Mouse (Mus musculus) midbrain, embryonic 15.5 days (tissue): ENCODE results near the gene Fam19a1. TPM values are rescaled to one million over a fixed set of nuclear protein-coding genes. Genes with fewer than 3 reads are reported as not detected.

ENCODE experiments used
- ATAC-seq: fragments of 200-750 bp; cut with Nextera tagmentation; replicated peaks from 2 replicates; pipeline ENCODE4 v1.8.0; 2017; ENCODE audit warnings: moderate TSS enrichment
- H3K27ac ChIP-seq: fragments of 300-500 bp; sonication (generic); 2 replicates; pipeline ENCODE4 v1.5.1; 2015; ENCODE audit warnings: mild to moderate bottlenecking, inconsistent platforms
- H3K27me3 ChIP-seq: fragments of 300-500 bp; sonication (generic); replicated peaks from 2 replicates; pipeline ENCODE4 v1.6.1; 2015; ENCODE audit warnings: inconsistent platforms
- H3K36me3 ChIP-seq: fragments of 300-500 bp; sonication (generic); replicated peaks from 2 replicates; pipeline ENCODE4 v1.6.1; 2015; ENCODE audit warnings: inconsistent platforms
- H3K4me1 ChIP-seq: fragments of 300-500 bp; sonication (generic); 2 replicates; pipeline ENCODE4 v1.6.1; 2015; ENCODE audit warnings: inconsistent platforms
- H3K4me2 ChIP-seq: fragments of 300-500 bp; sonication (generic); 2 replicates; pipeline ENCODE4 v1.6.1; 2015; ENCODE audit warnings: inconsistent platforms, mild to moderate bottlenecking, moderate library complexity
- H3K4me3 ChIP-seq: fragments of 300-500 bp; sonication (generic); 2 replicates; pipeline ENCODE4 v1.5.1; 2015; ENCODE audit warnings: mild to moderate bottlenecking, inconsistent platforms
- H3K9ac ChIP-seq: fragments of 300-500 bp; sonication (generic); 2 replicates; pipeline ENCODE4 v1.6.1; 2015; ENCODE audit warnings: mild to moderate bottlenecking, inconsistent platforms
- H3K9me3 ChIP-seq: fragments of 300-500 bp; sonication (generic); 2 replicates; pipeline ENCODE4 v1.6.1; 2016; ENCODE audit warnings: inconsistent platforms
- WGBS: fragments of 180-500 bp; shearing (Covaris S2); methylation state at CpG from one replicate; pipeline ENCODE4 v1.1.7; 2015; ENCODE audit warnings: mixed read lengths; 5-methylcytosine and 5-hydroxymethylcytosine counted together
- polyA plus RNA-seq: library from polyadenylated mRNA; unstranded; fragments of >200 nt; fragmentation: Nextera tagmentation; extraction: Ambion mirVana; gene quantifications from 2 replicates; pipeline ENCODE4 v1.2.1, GENCODE M21; 2015

The Fam19a1 gene
- polyA plus RNA-seq, 1 experiment from 2014 or later: 34.2 TPM

DNA sequence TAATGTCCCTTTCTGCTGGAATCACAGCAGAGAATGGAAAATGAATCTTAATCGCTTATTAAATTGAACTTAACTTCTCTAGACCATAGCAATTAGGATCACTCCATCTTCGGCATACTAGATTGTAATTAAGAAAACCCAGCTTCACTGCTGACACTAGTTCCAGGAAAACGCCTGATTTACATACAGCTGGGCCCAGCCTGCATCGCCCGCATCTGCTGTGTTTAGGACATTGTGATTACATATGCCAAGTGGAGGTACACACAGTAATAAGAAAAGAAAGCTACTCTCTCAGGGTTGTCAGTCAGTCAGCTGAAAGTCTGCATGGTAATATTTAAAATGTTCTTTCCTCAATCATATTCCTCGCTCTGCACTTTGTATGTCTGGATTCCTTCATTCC is 518.6 kb downstream of the Fam19a1 start:
- Histone ChIP-seq H3K27ac (no peak overlapping the region), H3K4me1 (no peaks in the 10 kb centered on the region), H3K27me3 (no peaks in the 10 kb centered on the region), H3K4me2 (no peak overlapping the region), H3K9ac (no peak overlapping the region), H3K9me3 (no peaks in the 10 kb centered on the region), H3K36me3 (no peaks in the 10 kb centered on the region), H3K4me3 (no peak overlapping the region)
- 39% methylated on average over 6 of the region's 6 CpGs for WGBS
- ATAC-seq: no peak; the same call in 1 of the 2 replicates

DNA sequence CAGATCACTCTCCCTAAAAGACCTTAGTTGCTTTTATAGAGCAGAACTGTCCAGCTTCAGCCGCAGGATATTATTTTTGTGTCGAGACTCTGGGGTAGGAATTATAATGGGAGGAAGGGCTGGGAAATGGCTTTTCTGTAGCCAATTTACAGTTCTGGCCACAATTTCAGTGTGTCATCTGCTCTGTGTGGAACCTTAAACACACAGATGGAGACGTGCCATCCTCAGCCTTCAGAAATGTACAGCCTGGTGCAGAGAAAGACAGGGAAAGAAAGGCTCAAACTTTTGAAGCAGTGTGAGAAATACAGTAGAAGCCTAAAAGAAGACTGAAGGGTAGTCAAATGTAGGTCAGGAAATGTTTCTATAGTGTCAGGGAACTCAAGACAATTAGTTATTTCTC is 519.3 kb downstream of the Fam19a1 start:
- Histone ChIP-seq H3K36me3 (no peaks in the 10 kb centered on the region), H3K4me2 (no peak overlapping the region), H3K27ac (no peak overlapping the region), H3K9me3 (no peaks in the 10 kb centered on the region), H3K4me1 (no peaks in the 10 kb centered on the region), H3K27me3 (no peaks in the 10 kb centered on the region), H3K4me3 (no peak overlapping the region), H3K9ac (no peak overlapping the region)
- WGBS: 75% methylated on average over 3 of the region's 3 CpGs
- ATAC-seq: no peak

DNA sequence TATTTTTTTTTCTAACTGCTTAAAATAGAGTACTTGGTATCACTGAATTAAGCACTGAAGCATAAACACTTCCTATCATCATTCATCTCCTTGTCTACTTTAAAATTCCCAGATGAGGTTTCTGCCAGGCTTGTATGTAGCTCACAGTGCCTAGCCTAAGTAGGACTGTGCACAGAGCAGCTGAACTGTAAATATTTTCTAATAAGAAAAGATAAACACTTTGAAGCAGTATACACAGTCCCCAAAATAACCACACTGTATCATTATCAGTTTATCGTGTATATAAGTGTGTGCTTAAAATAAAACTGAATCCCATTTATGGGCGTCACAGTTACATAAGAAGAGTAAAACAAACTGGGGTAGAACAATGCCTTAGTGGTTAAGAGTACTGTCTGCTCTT is 522.7 kb downstream of the Fam19a1 start:
- ATAC-seq: no peak
- 90% methylated on average over 2 of the region's 2 CpGs for WGBS
- no peaks in the 10 kb centered on the region for H3K36me3 ChIP-seq

DNA sequence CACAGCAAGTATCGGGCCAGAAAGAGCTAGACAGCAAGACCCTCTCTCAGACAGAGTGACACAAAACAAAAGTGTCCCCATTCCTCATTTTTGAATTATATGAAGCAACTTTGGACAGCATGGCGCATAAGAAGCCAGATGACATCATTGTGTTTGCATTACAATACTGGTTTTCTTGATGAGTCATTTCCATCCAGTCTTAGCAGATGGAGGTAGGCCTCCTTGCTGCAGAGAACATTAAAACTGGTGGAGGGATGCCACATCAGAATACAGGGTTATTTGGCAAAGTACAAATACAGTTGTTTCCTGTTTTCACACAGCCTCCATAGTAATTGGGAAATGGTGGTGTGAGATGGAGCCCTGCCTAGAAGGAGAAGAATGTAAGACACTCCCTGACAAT is 535.8 kb downstream of the Fam19a1 start:
- Histone ChIP-seq H3K27me3 (no peaks in the 10 kb centered on the region), H3K27ac (no peak overlapping the region), H3K9me3 (no peaks in the 10 kb centered on the region), H3K9ac (no peak overlapping the region), H3K4me3 (no peak overlapping the region), H3K4me1 (no peaks in the 10 kb centered on the region), H3K36me3 (no peaks in the 10 kb centered on the region), H3K4me2 (no peak overlapping the region)
- no peak for ATAC-seq
- WGBS: 87% methylated on average over 2 of the region's 2 CpGs

More for the DNA sequence above, 522.7 kb downstream of the Fam19a1 start:
- no peaks in the 10 kb centered on the region for H3K9me3 ChIP-seq
- no peaks in the 10 kb centered on the region for H3K4me1 ChIP-seq
- H3K9ac ChIP-seq: no peak overlapping the region
- no peak overlapping the region for H3K4me2 ChIP-seq
- H3K27ac ChIP-seq: no peak overlapping the region
- H3K4me3 ChIP-seq: no peak overlapping the region
- H3K27me3 ChIP-seq: no peaks in the 10 kb centered on the region

DNA sequence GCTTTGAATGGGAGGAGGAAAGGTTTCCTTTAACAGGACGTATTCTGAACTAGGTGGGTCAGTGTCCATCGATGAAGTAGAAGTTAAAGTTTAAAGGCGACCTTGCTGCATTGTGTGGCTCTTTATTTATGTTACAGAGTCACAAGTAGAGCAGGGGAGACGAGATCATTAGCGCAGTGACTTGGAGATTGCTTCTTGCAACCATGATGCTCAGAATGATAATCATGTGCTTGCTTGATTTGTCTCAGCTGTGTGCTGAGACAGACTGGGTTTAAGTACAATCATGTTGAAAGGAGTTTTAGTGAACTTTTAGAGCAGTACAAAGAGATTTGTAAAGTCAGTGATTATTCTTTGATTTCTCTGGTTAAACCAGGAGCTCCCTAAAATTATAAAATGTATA is 536.3 kb downstream of the Fam19a1 start:
- Histone ChIP-seq H3K36me3 (no peaks in the 10 kb centered on the region), H3K4me2 (no peak overlapping the region), H3K27ac (no peak overlapping the region), H3K27me3 (no peaks in the 10 kb centered on the region), H3K9me3 (no peaks in the 10 kb centered on the region), H3K4me1 (no peaks in the 10 kb centered on the region), H3K4me3 (no peak overlapping the region), H3K9ac (no peak overlapping the region)
- WGBS: 90% methylated on average over 5 of the region's 5 CpGs
- no peak for ATAC-seq

DNA sequence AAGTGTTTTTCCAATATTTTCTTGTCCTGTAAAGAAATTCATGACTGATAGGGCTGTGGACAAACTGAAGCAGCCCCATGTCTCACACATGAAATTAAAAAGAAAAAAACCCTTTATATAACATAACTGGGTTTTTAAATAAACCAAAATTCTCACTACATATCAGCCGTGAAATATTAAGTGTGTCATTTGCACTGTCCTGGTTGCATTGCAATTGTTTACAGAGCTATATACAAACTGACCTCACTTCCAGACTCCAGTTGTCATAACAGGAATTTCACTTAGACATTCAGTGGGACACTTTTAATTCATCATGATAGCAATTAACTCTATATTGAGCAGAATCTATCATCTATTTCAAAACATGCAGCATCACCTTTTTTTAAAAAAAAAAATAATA is 553.4 kb downstream of the Fam19a1 start:
- Histone ChIP-seq H3K9ac (no peak overlapping the region), H3K9me3 (no peaks in the 10 kb centered on the region), H3K4me1 (no peaks in the 10 kb centered on the region), H3K27ac (no peak overlapping the region), H3K27me3 (no peaks in the 10 kb centered on the region), H3K4me3 (no peak overlapping the region), H3K36me3 (no peaks in the 10 kb centered on the region), H3K4me2 (no peak overlapping the region)
- no peak for ATAC-seq
- 96% methylated on average over 1 of the region's 1 CpGs for WGBS

DNA sequence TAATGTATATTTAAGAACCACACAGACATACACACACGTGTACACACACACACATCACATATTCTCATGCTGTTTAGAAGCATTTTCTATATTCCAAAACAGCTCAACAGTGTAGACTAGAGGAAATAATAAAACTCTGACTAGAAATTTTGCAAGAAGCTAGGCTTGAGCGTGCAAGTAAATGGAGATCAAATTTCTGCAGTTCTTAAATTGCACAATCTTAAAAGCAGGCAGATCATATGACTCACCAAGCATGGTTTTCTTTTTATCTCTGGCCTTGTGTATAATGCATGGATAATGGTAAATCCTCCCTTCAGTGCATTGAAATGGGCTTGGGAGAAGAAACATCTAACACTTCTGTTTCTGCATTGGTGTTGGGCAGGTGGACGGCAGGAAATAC is 564.9 kb downstream of the Fam19a1 start:
- 85% methylated on average over 3 of the region's 3 CpGs for WGBS
- H3K27me3 ChIP-seq: no peaks in the 10 kb centered on the region
- H3K4me1 ChIP-seq: no peaks in the 10 kb centered on the region
- no peak overlapping the region for H3K27ac ChIP-seq
- no peak overlapping the region for H3K4me3 ChIP-seq
- no peak overlapping the region for H3K4me2 ChIP-seq
- no peak for ATAC-seq
- H3K9ac ChIP-seq: no peak overlapping the region
- H3K9me3 ChIP-seq: no peaks in the 10 kb centered on the region
- H3K36me3 ChIP-seq: no peaks in the 10 kb centered on the region

Other genes with a start within 250 kb of the Fam19a1 start
- gene 1700123L14Rik, start 53.1 kb downstream of the Fam19a1 start, polyA plus RNA-seq: 0.09 TPM in 1 of 2 replicates, not detected in the other